Mouse (Mus musculus): Measurements from ENCODE around the gene Myo3a.

Myo3a gene

DNA sequence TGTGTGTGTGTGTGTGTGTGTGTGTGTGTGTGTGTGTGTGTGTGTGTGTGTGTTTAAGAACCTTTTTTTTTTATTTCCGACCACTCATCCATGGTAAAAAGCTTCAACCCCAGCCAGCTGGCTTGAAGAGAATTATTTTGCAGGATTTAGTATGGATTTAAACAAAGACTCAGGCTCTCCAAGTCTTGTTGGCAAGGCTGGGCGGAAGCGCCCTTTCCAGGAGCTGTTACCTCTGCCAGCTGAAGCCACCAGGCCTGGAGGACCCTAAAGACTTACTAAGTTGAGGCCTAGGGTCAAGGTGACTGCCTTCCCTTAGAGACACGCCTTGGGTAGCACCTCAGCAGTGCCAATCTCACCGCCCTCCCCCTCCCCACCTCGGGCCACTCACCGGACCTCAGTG is 393.2 kb downstream of the Myo3a start:
- no peak for DNase-seq (ENCODE audit: low read depth, low spot score)

DNA sequence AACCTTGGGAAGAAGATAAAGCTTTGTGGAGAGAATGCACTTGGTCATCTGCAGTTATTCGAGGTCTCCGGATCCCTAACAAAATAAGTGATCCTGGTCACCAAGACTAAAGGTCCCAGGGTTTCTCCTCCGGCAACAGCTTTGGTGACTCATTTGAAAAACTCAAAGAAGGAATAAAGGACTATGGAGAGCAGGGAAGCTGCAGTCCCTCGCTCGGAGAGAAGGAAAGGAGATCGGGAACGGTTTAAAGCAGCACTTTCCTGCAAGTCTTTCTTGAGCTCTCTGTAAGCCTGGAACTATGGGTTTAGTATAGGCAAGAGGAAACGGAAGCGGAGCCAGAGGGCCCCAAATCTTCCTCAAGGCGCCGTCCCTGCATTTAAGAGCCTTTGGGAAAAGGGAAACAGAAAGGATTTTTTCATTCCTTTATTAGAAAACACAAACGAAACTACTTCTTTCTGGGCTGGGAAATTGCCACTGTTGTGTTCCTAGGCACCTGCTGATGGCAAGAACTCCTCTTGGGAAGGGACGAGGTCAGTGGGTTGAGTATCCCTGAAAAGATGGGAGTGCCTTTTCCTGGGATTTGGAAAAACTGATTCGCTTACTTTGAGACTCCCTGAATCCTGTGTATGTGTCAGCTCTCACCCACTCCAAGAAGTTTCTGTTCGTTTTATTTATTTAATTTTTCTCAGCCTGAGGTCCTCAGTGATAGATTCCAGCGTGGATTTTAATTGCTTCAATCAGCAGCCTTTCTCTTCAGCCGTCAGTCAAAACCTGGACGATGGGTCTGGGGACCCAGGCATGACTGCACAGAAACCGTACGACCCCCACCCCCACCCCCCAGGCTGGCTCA is 393.9 kb downstream of the Myo3a start:
- no peak for DNase-seq (ENCODE audit: low read depth, low spot score)

DNA sequence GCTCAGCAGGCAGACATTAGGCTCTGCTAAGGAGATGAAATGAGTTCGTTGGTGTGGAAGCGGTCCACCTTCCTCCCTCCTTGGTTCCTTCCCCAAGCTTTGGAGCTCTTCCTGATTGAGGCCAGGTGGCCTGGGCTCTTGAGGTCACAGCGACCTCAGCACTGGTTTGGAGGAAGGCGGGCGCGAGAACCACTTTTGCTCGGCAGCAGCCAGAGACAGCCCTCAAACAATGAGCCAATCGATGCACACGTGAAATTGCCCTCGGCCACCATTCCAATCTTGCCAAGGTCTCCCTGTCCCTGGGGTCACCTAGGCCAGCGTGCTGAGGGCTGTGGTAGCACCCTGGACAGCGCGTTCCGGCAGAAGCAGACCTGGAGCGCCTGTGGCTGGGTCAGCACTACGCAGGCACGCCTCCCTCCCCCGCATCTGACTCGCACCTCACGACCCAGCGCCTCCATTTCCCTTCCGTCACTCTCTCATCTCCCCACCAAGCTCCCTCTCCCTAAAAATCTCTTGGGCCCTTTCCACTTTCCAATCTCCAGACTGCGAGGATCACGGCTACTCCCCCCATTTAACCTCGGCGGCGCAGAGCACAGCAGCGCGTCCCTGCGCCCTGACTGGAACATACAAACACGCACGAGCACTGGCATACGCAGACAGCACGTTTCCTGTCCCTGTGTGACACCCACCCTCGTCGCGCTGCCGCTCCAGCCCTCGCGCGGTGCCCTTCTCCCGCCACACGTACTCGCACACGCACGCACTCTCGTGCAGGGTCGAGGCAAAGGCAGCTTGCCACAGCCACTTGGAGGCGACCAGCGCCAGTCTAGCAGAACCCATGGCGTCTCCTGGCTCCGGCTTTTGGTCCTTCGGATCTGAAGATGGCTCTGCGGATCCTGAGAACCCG is 394.8 kb downstream of the Myo3a start, which contains the start of gene Gad2:
Gad2 (plus strand) TSS at position 378 of the 904 bp plus-strand sequence.
- DNase-seq (ENCODE audit: low read depth, low spot score), result no peak

DNA sequence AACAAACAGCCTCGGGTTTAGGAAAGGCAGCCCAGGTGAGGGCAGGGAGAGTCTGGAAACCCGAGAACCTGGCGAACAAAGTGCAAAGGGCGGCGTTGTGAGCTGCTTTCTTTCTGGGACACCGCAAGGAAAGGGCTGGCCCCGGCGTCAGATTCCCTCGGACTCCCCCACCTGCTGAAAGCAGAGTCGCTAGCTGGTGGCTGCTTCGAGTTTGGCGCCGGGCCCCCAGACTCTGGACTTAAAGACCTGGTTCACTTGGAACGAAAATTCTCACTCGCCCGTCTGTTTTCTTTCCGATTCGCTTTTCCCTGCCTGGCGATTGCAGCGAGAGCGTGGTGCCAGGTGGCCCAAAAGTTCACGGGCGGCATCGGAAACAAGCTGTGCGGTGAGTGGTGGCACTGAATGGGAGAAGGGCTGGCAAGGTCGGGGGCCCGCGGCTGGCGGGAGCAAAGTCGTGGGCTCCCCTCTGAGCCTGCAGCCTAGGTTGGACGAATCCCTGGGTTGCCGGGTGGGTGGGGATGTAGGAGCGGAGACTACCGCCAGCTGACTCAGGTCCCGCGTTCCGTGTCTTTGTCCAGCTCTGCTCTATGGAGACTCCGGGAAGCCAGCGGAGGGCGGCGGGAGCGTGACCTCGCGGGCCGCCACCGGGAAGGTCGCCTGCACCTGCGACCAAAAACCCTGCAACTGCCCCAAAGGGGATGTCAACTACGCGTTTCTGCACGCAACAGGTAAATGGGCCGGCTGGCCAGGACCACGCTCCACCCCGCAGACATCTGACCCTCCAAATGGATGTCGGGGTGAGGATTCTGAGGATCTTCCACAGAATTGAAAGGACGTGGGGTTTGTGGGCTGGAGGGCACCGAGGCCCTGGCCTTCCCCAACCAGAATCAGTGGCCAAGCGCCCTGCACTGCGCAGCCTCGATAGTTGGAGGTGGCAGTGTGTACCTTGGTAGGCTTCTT is 396.1 kb downstream of the Myo3a start:
- DNase-seq (ENCODE audit: low read depth, low spot score), result no peak

DNA sequence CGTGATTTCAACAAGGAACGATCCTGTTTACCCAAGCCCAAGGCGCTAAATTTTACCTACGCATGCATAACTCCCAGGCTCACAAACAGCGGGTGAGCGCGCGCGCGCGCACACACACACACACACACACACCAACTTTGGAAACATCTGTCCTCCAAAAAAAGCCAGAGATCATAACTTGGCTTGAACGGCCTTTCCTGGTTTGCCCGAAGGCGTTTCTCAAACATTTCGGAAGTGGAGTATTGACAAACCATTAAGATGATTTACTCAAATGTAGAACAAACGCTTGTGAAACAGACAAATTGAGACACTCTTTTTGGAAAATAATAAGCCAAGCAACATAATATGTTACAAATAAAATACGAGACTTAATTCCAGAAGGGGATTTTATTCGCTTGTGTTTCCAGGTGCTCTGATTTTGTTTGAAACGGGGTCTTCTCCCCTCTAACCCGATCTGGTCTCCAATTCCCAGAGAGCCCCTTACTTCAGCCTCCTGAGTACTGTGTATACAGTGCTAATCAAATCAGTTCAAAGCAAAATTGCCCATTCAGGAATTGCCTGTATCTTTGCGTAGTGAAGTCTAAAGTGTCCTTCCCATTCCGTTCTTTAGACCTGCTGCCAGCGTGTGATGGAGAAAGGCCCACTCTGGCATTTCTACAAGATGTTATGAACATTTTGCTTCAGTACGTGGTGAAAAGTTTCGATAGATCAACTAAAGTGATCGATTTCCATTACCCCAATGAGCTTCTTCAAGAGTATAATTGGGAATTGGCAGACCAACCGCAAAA is 397.1 kb downstream of the Myo3a start:
- no peak for DNase-seq (ENCODE audit: low read depth, low spot score)

DNA sequence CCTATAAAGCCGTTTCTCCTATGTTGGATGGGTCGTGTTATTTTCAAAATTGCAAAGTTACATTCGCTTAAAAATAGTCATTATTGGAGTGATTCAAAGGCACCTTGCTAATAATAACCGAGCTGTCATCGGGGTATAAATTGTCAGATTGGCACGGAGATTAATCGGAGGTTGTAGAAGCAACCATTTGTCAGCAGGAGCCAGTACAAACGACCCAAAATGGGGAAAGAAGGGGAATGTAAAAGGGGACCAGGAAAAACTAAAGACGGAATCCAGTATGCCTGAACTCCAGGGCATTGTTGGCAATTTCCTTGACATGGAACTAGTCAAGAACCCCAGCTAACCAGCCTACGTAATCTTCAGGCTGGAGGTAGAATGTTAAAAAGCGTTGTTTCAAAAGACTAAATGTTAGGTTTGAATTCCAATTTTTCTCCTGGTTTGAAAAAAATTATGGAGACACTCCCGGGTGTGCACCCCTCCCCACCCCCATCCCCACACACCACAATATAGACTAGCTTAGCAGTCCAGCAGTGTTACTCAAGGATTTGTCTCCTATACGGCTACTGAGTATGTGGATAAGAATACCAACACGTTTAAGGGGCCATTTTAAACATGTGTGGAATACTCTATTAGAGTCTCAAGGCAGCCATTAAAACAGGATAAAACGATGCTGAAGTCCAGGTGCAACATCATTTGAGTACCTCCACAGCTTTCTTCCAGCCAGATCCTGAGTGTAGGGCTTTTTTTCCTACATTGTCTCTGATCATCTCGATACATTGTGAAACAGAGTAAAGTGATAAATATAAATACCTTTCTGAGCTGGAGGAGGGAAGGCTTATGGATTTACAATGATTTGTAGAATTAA is 398.0 kb downstream of the Myo3a start:
- no peak for DNase-seq (ENCODE audit: low read depth, low spot score)

DNA sequence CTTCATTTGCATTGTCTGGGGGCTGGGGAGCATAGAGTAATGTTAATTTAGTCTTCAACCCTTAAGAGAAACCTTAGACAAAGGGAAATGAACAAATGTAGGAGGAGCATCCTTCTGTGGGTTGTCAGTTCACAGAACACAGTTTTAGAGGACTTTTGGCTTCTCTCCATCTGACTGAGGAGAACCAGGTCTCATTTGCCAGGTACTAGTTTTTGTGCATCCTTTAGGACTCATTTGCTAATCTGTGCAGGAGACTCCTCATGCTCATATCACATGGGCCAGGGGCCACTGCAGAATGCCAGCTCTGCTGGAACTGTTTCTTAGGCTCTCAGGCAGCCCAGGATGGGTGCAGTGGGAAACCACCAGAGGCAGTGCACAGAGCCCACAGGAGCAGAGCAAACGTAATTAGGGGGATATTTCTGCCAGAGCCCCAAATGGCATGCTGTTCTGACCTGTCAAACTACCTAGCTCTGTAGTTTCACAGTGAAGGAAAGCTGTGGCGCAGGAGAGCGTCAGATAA is 399.9 kb downstream of the Myo3a start:
- no peak for DNase-seq (ENCODE audit: low read depth, low spot score)

DNA sequence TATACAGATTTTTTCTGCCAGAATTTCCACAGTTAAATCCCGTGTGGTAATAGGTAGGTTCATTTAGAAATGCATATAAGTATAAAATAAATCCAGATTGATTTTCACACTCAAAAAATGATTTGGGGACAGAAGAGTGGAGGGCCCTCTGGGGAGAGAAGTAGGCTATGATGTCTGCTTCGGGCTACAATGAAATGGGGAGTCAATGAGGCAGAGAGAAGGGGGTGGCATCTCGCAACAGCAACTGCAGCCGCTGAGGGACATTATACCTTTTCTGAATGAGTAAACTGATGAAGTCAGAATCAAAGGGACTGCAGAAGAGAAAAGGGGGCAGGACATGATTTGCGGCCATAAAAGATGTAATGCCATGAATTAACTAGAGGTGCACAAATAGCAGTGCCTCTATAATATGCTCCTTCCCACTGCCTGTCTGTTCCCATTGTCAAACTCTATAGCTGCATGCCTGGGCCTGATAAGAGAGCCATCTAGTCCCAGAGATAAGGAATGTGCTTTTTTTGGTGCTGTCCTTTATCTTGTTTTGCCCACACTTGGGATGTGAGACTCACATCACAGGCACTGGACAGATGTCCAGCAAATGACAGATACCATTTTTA is 400.6 kb downstream of the Myo3a start:
- no peak for DNase-seq (ENCODE audit: low read depth, low spot score)

DNA sequence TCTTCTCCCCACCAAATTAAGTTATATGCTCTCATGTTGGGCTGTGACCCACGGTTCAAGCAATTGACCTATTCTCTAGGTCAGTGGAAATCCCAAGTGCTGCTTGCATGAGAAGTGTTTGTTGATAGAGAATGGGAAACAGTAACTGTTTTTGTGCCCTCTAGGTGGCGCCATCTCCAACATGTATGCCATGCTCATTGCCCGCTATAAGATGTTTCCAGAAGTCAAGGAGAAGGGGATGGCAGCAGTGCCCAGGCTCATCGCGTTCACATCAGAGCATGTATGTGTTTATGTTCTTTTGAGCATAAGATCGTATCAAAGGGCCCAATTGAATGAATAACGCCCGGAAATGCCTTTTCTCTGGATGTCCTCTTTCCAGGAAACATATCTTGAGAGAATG is 407.5 kb downstream of the Myo3a start:
- no peak for DNase-seq (ENCODE audit: low read depth, low spot score)

DNA sequence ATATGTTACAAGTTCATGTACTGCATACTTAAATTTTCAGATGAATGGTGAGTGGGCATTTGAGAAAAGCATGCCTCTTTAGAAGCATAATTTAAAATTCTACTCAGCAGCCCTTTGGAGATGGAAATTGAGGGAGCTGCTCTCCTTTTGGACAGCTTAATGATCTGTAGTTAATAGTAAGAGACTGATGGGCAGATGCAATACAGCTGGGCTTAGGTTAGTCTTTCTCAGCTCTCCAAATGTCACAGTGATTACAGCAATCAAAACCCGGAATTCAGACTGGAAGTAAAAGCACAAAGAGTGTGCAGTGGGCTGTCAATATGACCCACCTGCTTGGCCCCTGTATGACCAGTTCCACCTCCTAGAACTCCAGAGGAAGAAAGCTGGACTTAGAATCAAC is 418.8 kb downstream of the Myo3a start:
- DNase-seq (ENCODE audit: low read depth, low spot score), result no peak

DNA sequence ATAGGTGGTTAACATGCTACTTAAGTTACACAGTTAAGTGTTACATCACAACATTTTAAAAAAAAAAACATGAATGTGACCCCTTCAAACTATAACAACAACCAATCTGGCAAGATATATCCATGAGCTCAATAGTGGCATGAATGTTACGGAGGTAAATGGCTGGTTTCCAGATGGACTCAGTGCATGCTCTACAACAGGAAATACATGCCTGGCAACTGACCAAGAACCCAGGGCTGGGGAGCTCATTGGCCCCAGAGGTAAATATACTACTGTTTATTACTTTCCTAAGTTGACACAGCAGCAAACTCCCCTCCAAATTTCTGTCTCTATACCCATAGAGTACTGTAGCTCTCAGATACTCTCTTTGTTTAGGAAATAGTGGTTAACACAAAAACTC is 421.1 kb downstream of the Myo3a start:
- DNase-seq (ENCODE audit: low read depth, low spot score), result no peak

DNA sequence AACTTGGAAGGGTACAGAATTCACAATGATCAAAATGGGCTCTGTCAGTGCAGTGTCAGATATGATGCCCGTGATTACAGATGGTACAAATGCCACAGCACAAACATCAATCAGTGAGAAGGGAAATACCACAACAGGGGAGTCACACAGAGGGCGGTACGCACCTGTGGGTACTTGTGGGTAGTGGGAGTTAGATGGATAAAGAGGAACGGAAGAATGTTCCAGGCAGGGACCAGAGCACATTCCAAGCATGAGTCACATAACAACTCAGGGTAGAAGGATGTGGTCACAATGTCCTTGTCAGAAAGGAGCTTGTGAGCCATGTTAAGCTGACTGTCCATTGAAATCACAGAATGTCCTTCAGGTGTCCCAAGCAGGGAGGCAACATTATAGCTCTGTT is 424.5 kb downstream of the Myo3a start:
- no peak for DNase-seq (ENCODE audit: low read depth, low spot score)

DNA sequence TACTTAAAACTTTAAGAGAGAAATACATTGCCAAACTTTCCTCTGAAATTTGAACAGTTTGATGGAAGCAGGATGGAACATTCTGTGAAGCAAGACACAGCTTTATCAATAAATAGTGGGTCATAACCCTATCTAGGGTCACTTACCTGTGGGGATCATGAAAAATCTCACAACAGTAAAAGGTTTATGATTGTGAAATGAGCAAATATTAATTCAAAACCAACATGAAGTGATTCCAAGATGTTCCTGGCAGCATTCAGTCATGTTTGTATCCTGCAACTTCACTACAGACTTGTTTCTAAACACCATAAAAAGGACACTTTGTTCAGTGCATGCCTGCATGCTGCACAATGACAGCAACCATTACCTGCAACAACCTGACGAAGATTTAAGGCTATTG is 436.4 kb downstream of the Myo3a start:
- no peak for DNase-seq (ENCODE audit: low read depth, low spot score)

All from WW6 (cell line).